Mouse (Mus musculus) embryonic facial prominence, embryonic 13.5 days (tissue): ENCODE measurements around the gene Mybl2. TPM values are rescaled to one million over a fixed set of nuclear protein-coding genes. Genes with fewer than 3 reads are reported as not detected.

Source experiments
- ATAC-seq: fragments of 200-750 bp; cut with Nextera tagmentation; 2 replicates; pipeline ENCODE4 v1.8.0; 2017; ENCODE audit warnings: low read depth; ENCODE audit not compliant: insufficient number of reproducible peaks, insufficient read depth, low FRiP score, low TSS enrichment
- H3K27ac ChIP-seq: fragments of 300-500 bp; sonication (generic); 2 replicates; pipeline ENCODE4 v1.5.1; 2015; ENCODE audit warnings: moderate library complexity, mild to moderate bottlenecking, inconsistent platforms
- H3K27me3 ChIP-seq: fragments of 300-500 bp; sonication (generic); 2 replicates; pipeline ENCODE4 v1.6.1; 2015; ENCODE audit warnings: mild to moderate bottlenecking, inconsistent platforms
- H3K36me3 ChIP-seq: fragments of 300-500 bp; sonication (generic); 2 replicates; pipeline ENCODE4 v1.6.1; 2015; ENCODE audit warnings: mild to moderate bottlenecking, inconsistent platforms
- H3K4me1 ChIP-seq: fragments of 300-500 bp; sonication (generic); 2 replicates; pipeline ENCODE4 v1.6.1; 2015; ENCODE audit warnings: inconsistent platforms
- H3K4me2 ChIP-seq: fragments of 300-500 bp; sonication (generic); 2 replicates; pipeline ENCODE4 v1.6.1; 2015; ENCODE audit warnings: moderate library complexity, mild to moderate bottlenecking, inconsistent platforms
- H3K4me3 ChIP-seq: fragments of 300-500 bp; sonication (generic); 2 replicates; pipeline ENCODE4 v1.5.1; 2015; ENCODE audit warnings: mild to moderate bottlenecking, inconsistent platforms
- H3K9ac ChIP-seq: fragments of 300-500 bp; sonication (generic); 2 replicates; pipeline ENCODE4 v1.6.1; 2015; ENCODE audit warnings: mild to moderate bottlenecking, inconsistent platforms
- H3K9me3 ChIP-seq: fragments of 300-500 bp; sonication (generic); 2 replicates; pipeline ENCODE4 v1.6.1; 2016; ENCODE audit warnings: inconsistent platforms
- WGBS: fragments of 180-500 bp; shearing (Covaris S2); methylation state at CpG from one replicate; pipeline ENCODE4 v1.1.7; 2015; ENCODE audit warnings: mixed read lengths; 5-methylcytosine and 5-hydroxymethylcytosine counted together
- microRNA-seq: library from miRNA; unstranded; fragments of <30 nt; microRNA quantifications from one replicate; pipeline ENCODE4, GENCODE M21; 2016
- polyA plus RNA-seq: library from polyadenylated mRNA; unstranded; fragments of >200 nt; fragmentation: Nextera tagmentation; extraction: Ambion mirVana; gene quantifications from 2 replicates; pipeline ENCODE4 v1.2.1, GENCODE M21; 2015

The Mybl2 gene
- polyA plus RNA-seq, 1 experiment from 2014 or later = 31.3 TPM

GRCm38 (mm10) chr2:163120626-163121352 is 66.3 kb downstream of the Mybl2 start:
- H3K27ac ChIP-seq = no peak overlapping the region
- peaks cover 8% of the 10 kb centered on the region for H3K27me3 ChIP-seq
- no peaks in the 10 kb centered on the region for H3K9me3 ChIP-seq
- H3K4me1 ChIP-seq = peaks cover 14% of the 10 kb centered on the region; the same call in 1 of the 2 replicates
- H3K9ac ChIP-seq = no peak overlapping the region
- no peaks in the 10 kb centered on the region for H3K36me3 ChIP-seq
- WGBS = 63% methylated on average over 15 of the region's 15 CpGs
- H3K4me3 ChIP-seq = no peak overlapping the region
- no peak for ATAC-seq
- no peak overlapping the region for H3K4me2 ChIP-seq

GRCm38 (mm10) chr2:163121353-163121660 is 66.8 kb downstream of the Mybl2 start:
- 74% methylated on average over 3 of the region's 3 CpGs for WGBS

GRCm38 (mm10) chr2:163122319-163122718 is 67.8 kb downstream of the Mybl2 start:
- ATAC-seq = peak; percentile 84; the same call in 1 of the 2 replicates
- Histone ChIP-seq H3K36me3 (no peaks in the 10 kb centered on the region), H3K9ac (no peak overlapping the region), H3K4me1 (peaks cover 14% of the 10 kb centered on the region; the same call in 1 of the 2 replicates), H3K27me3 (peaks cover 8% of the 10 kb centered on the region), H3K9me3 (no peaks in the 10 kb centered on the region), H3K27ac (no peak overlapping the region), H3K4me2 (peak overlapping the region; percentile 43), H3K4me3 (0 out of 2 replicates have a peak overlapping the region, but pooled peaks have one; percentile 7)
- 21% methylated on average over 9 of the region's 9 CpGs for WGBS

More at GRCm38 (mm10) chr2:163121353-163121660, 66.8 kb downstream of the Mybl2 start:
- Histone ChIP-seq H3K4me1 (peaks cover 14% of the 10 kb centered on the region; the same call in 1 of the 2 replicates), H3K4me2 (no peak overlapping the region), H3K4me3 (no peak overlapping the region), H3K27me3 (peaks cover 8% of the 10 kb centered on the region), H3K27ac (no peak overlapping the region), H3K9ac (no peak overlapping the region), H3K36me3 (no peaks in the 10 kb centered on the region), H3K9me3 (no peaks in the 10 kb centered on the region)
- ATAC-seq = no peak

GRCm38 (mm10) chr2:163123496-163123895 is 69.0 kb downstream of the Mybl2 start:
- no peaks in the 10 kb centered on the region for H3K9me3 ChIP-seq
- peaks cover 8% of the 10 kb centered on the region for H3K27me3 ChIP-seq
- no peak overlapping the region for H3K9ac ChIP-seq
- H3K4me3 ChIP-seq = no peak overlapping the region
- peaks cover 14% of the 10 kb centered on the region; the same call in 1 of the 2 replicates for H3K4me1 ChIP-seq
- no peaks in the 10 kb centered on the region for H3K36me3 ChIP-seq
- no peak overlapping the region for H3K4me2 ChIP-seq
- 80% methylated on average over 5 of the region's 5 CpGs for WGBS
- no peak overlapping the region for H3K27ac ChIP-seq
- ATAC-seq = no peak

GRCm38 (mm10) chr2:163130837-163131236 is 76.3 kb downstream of the Mybl2 start:
- H3K4me3 ChIP-seq = no peak overlapping the region
- no peaks in the 10 kb centered on the region for H3K27me3 ChIP-seq
- H3K4me2 ChIP-seq = no peak overlapping the region
- no peak overlapping the region for H3K9ac ChIP-seq
- H3K9me3 ChIP-seq = peaks cover 3% of the 10 kb centered on the region; the same call in 1 of the 2 replicates
- ATAC-seq = no peak
- no peaks in the 10 kb centered on the region for H3K4me1 ChIP-seq
- no peak overlapping the region for H3K27ac ChIP-seq
- no peaks in the 10 kb centered on the region for H3K36me3 ChIP-seq
- WGBS = 84% methylated on average over 5 of the region's 5 CpGs

- Histone ChIP-seq H3K27ac (no peak overlapping the region), H3K9me3 (peaks cover 3% of the 10 kb centered on the region; the same call in 1 of the 2 replicates), H3K36me3 (no peaks in the 10 kb centered on the region), H3K9ac (no peak overlapping the region), H3K27me3 (no peaks in the 10 kb centered on the region), H3K4me3 (no peak overlapping the region), H3K4me1 (no peaks in the 10 kb centered on the region), H3K4me2 (no peak overlapping the region)
- ATAC-seq = no peak
- WGBS = 77% methylated on average over 5 of the region's 5 CpGs
Observed at GRCm38 (mm10) chr2:163132314-163132713, 77.8 kb downstream of the Mybl2 start.

Small RNAs within 50 kb of the gene (microRNA-seq; reads per million reads assigned to microRNA genes)
- gene Gm22174 (not detected), gene Mir7003 (not detected)

Other genes with a start within 250 kb of the Mybl2 start
- 237 and 254 TPM in 2 replicates for gene Srsf6, start 123.2 kb upstream of the Mybl2 start, polyA plus RNA-seq
- gene L3mbtl1, start 111.2 kb upstream of the Mybl2 start, polyA plus RNA-seq = 0.13 TPM in 1 of 2 replicates, not detected in the other
- 0.10 TPM in 1 of 2 replicates, not detected in the other for gene Sgk2, start 67.4 kb upstream of the Mybl2 start, polyA plus RNA-seq
- 53.8 and 57.0 TPM in 2 replicates for gene Ift52, start 37.3 kb upstream of the Mybl2 start, polyA plus RNA-seq
- gene Gtsf1l, start 33.2 kb downstream of the Mybl2 start, polyA plus RNA-seq = not detected in 2 replicates
- 2.3 and 3.0 TPM in 2 replicates for gene Tox2, start 148.4 kb downstream of the Mybl2 start, polyA plus RNA-seq